Mouse (Mus musculus): Measurements from ENCODE around the gene Egfl6.

- no peak for TF ChIP-seq MAFK (IDR thresholded peaks at IDR 0.05; ENCODE audit: insufficient read depth, low read depth, low read length)
- no peak for TF ChIP-seq ZNF384 (IDR thresholded peaks at IDR 0.05; ENCODE audit: low read depth, low read length)
- no peak for TF ChIP-seq ZC3H11A (IDR thresholded peaks at IDR 0.05; ENCODE audit: borderline replicate concordance, low read depth, low read length)
Observed at GRCm38 (mm10) chrX:166520782-166521181, 64.7 kb downstream of the Egfl6 start.

Data from ES-E14 (cell line).